Comparison of ENCODE assay signal across 18 mouse cellular contexts in genomic region chr5:22094043-22094442, GRCm38 (mm10).
A peak's percentile ranks its signal among the peaks of the same experiment; 100 is the strongest.
DNase-seq lines count a peak whose midpoint lies in the region; ATAC-seq and TF ChIP-seq lines count a peak whose summit lies in the region.
"Had no signal": no experiment of that assay in that cellular context is flagged by ENCODE, and none has a peak within 500 bp of the region (broad histone marks: within the 10 kb centered on the region; RNA-seq: fewer than 3 reads in every experiment).

No protein-coding gene starts in this region.

- no peaks in the 10 kb centered on the region for H3K36me3 ChIP-seq in forebrain, embryonic 13.5 days (ENCODE audit: poor library complexity, severe bottlenecking)
- H3K36me3 ChIP-seq in forebrain, embryonic 10.5 days (replicated peaks): no peaks in the 10 kb centered on the region
- no peaks in the 10 kb centered on the region for H3K36me3 ChIP-seq in forebrain, embryonic 14.5 days (ENCODE audit: control insufficient read depth, insufficient read depth, low read length)
- no peaks in the 10 kb centered on the region for H3K36me3 ChIP-seq in forebrain, postnatal 0 days (ENCODE audit: insufficient read depth)
- H3K36me3 ChIP-seq: heart, embryonic 13.5 days; hindbrain, embryonic 12.5 days had no signal

- H3K4me3 ChIP-seq in forebrain, embryonic 13.5 days: no peak overlapping the region
- no peak overlapping the region for H3K4me3 ChIP-seq in forebrain, embryonic 10.5 days
- no peak overlapping the region for H3K4me3 ChIP-seq in forebrain, embryonic 14.5 days (ENCODE audit: low read depth, low read length)
- no peak overlapping the region for H3K4me3 ChIP-seq in forebrain, postnatal 0 days (ENCODE audit: low read depth, low read length)
- H3K4me3 ChIP-seq: heart, embryonic 13.5 days; hindbrain, embryonic 12.5 days had no signal

- no peak overlapping the region for H3K4me2 ChIP-seq in forebrain, embryonic 13.5 days
- no peak overlapping the region for H3K4me2 ChIP-seq in forebrain, embryonic 14.5 days (ENCODE audit: low read length)
- no peak overlapping the region for H3K4me2 ChIP-seq in forebrain, postnatal 0 days (ENCODE audit: low read depth)
- H3K4me2 ChIP-seq: heart, embryonic 13.5 days; hindbrain, embryonic 12.5 days had no signal

- peak overlapping the region; percentile 36 for H3K27ac ChIP-seq in forebrain, embryonic 13.5 days
- H3K27ac ChIP-seq in forebrain, embryonic 10.5 days: no peak overlapping the region
- H3K27ac ChIP-seq in forebrain, embryonic 14.5 days (ENCODE audit: low read depth, low read length): no peak overlapping the region
- no peak overlapping the region for H3K27ac ChIP-seq in forebrain, postnatal 0 days (ENCODE audit: low read depth, low read length)
- H3K27ac ChIP-seq: heart, embryonic 13.5 days; hindbrain, embryonic 12.5 days had no signal

- no peak for TF ChIP-seq CTCF in forebrain, postnatal 0 days (IDR thresholded peaks at IDR 0.05; ENCODE audit: low read depth)

- no peaks in the 10 kb centered on the region for H3K27me3 ChIP-seq in forebrain, embryonic 13.5 days
- no peaks in the 10 kb centered on the region for H3K27me3 ChIP-seq in forebrain, embryonic 10.5 days (ENCODE audit: poor library complexity, severe bottlenecking)
- H3K27me3 ChIP-seq in forebrain, embryonic 14.5 days (replicated peaks; ENCODE audit: control insufficient read depth, insufficient read depth, low read length): no peaks in the 10 kb centered on the region
- no peaks in the 10 kb centered on the region for H3K27me3 ChIP-seq in forebrain, postnatal 0 days (ENCODE audit: insufficient read depth, low read length)
- H3K27me3 ChIP-seq: heart, embryonic 13.5 days; hindbrain, embryonic 12.5 days had no signal

- ATAC-seq in forebrain, embryonic 13.5 days: peak; percentile 57
- ATAC-seq in forebrain, embryonic 14.5 days: peak; percentile 49
- ATAC-seq in forebrain, postnatal 0 days: no peak
- ATAC-seq: inflammation-experienced regulatory T-cells, adult 6 months; intestine, postnatal 0 days had no signal

- H3K9ac ChIP-seq in forebrain, embryonic 13.5 days: no peak overlapping the region
- H3K9ac ChIP-seq in forebrain, embryonic 14.5 days (ENCODE audit: low read length): no peak overlapping the region
- no peak overlapping the region for H3K9ac ChIP-seq in forebrain, postnatal 0 days
- H3K9ac ChIP-seq: heart, embryonic 13.5 days; hindbrain, embryonic 12.5 days had no signal

- WGBS in forebrain, embryonic 13.5 days: 37% methylated on average over 5 of the region's 5 CpGs
- 76% methylated on average over 5 of the region's 5 CpGs for WGBS in forebrain, embryonic 10.5 days
- 29% methylated on average over 5 of the region's 5 CpGs for WGBS in forebrain, embryonic 14.5 days
- 34% methylated on average over 5 of the region's 5 CpGs for WGBS in forebrain, postnatal 0 days

- no peaks in the 10 kb centered on the region for H3K9me3 ChIP-seq in forebrain, embryonic 13.5 days (replicated peaks)
- H3K9me3 ChIP-seq in forebrain, embryonic 10.5 days: no peaks in the 10 kb centered on the region
- H3K9me3 ChIP-seq in forebrain, embryonic 14.5 days (replicated peaks; ENCODE audit: control insufficient read depth, low read length): no peaks in the 10 kb centered on the region
- H3K9me3 ChIP-seq in forebrain, postnatal 0 days (ENCODE audit: low read length): no peaks in the 10 kb centered on the region
- H3K9me3 ChIP-seq: heart, embryonic 13.5 days; hindbrain, embryonic 12.5 days had no signal

- H3K4me1 ChIP-seq in forebrain, embryonic 13.5 days: peaks cover 34% of the 10 kb centered on the region
- peaks cover 22% of the 10 kb centered on the region for H3K4me1 ChIP-seq in forebrain, embryonic 10.5 days
- H3K4me1 ChIP-seq in forebrain, embryonic 14.5 days (ENCODE audit: control insufficient read depth, insufficient read depth, low read length): peaks cover 18% of the 10 kb centered on the region
- 0 out of 2 replicates have a peak, but pooled peaks cover 9% of the 10 kb centered on the region for H3K4me1 ChIP-seq in forebrain, postnatal 0 days (ENCODE audit: insufficient read depth)
- H3K4me1 ChIP-seq: heart, embryonic 13.5 days had no signal

- intact Hi-C loops in left cerebral cortex, postnatal 36 days (cut with DNase I): no loop called here

- no peak for DNase-seq in forebrain, embryonic 10.5 days (ENCODE audit: extremely low spot score, low spot score)
- DNase-seq in forebrain, embryonic 14.5 days (ENCODE audit: low spot score): peak; percentile 61
- DNase-seq in forebrain, postnatal 0 days: peak; percentile 14
- no peak for DNase-seq in left cerebral cortex, postnatal 36 days (ENCODE audit: low spot score in 2 of 2)
- DNase-seq in left cerebral cortex, adult 8-10 months (ENCODE audit: low spot score in 2 of 2): no peak
- DNase-seq: adrenal gland, adult 2 months; adrenal gland, postnatal 25 days; cerebellum, adult 11 months; cerebellum, adult 9-10 months; cerebellum, postnatal 36 days; gastrocnemius, postnatal 36 days; heart, adult 11 months; heart, postnatal 4 days had no signal

Comparison
In these comparisons a context has a peak if more than half of its experiments do, and no peak if none do; other contexts are left out.
1. DNase-seq: peak in forebrain, embryonic 14.5 days (single experiment) and forebrain, postnatal 0 days (single experiment); none in forebrain, embryonic 10.5 days (single experiment), left cerebral cortex, postnatal 36 days (0 of 2) and left cerebral cortex, adult 8-10 months (0 of 2).